Mouse (Mus musculus) cerebellum, adult 11 months (tissue): ENCODE measurements around the gene AL732309.1.

Source experiments
- DNase-seq: peaks from one replicate; pipeline ENCODE4 v3.0.0; 2022

Gene AL732309.1

GRCm38 (mm10) chr2:25246183-25247072 lies at the start of gene AL732309.1:
Gene AL732309.1, minus strand, starts transcription at chr2:25246863.
- DNase-seq: no peak

GRCm38 (mm10) chr2:25293706-25294105 lies 47.0 kb upstream of the AL732309.1 start:
- no peak for DNase-seq

- DNase-seq: peak; percentile 78
Measured at GRCm38 (mm10) chr2:25292856-25293255, 46.2 kb upstream of the AL732309.1 start.

GRCm38 (mm10) chr2:25292054-25292544 lies 45.4 kb upstream of the AL732309.1 start:
- no peak for DNase-seq

- DNase-seq: peak; percentile 51
Measured at GRCm38 (mm10) chr2:25291184-25292053, 44.8 kb upstream of the AL732309.1 start.

GRCm38 (mm10) chr2:25290816-25291130 lies 44.1 kb upstream of the AL732309.1 start:
- peak; percentile 72 for DNase-seq

GRCm38 (mm10) chr2:25290101-25290815 lies 43.6 kb upstream of the AL732309.1 start:
- DNase-seq: peak; percentile 73

- DNase-seq: peak; percentile 79
Measured at GRCm38 (mm10) chr2:25289651-25290050, 43.0 kb upstream of the AL732309.1 start, which contains the start of gene Lrrc26. Gene Lrrc26, plus strand, starts transcription at chr2:25289915.

- no peak for DNase-seq
Measured at GRCm38 (mm10) chr2:25288734-25289345, 42.2 kb upstream of the AL732309.1 start.

- no peak for DNase-seq
Measured at GRCm38 (mm10) chr2:25287927-25288649, 41.4 kb upstream of the AL732309.1 start, which contains the start of gene Tmem210. Gene Tmem210, plus strand, starts transcription at chr2:25288145.

- DNase-seq: peak; percentile 44
Measured at GRCm38 (mm10) chr2:25286837-25287636, 40.4 kb upstream of the AL732309.1 start.

GRCm38 (mm10) chr2:25286314-25286713 lies 39.7 kb upstream of the AL732309.1 start:
- no peak for DNase-seq

- no peak for DNase-seq
Measured at GRCm38 (mm10) chr2:25285551-25285950, 38.9 kb upstream of the AL732309.1 start.

- peak; percentile 81 for DNase-seq
Measured at GRCm38 (mm10) chr2:25278928-25279882, 32.5 kb upstream of the AL732309.1 start.

GRCm38 (mm10) chr2:25273010-25273409 lies 26.3 kb upstream of the AL732309.1 start:
- DNase-seq: peak; percentile 21

- DNase-seq: no peak
Measured at GRCm38 (mm10) chr2:25272515-25272914, 25.9 kb upstream of the AL732309.1 start.

- peak; percentile 96 for DNase-seq
Measured at GRCm38 (mm10) chr2:25271827-25272511, 25.3 kb upstream of the AL732309.1 start, which contains the start of the genes Ssna1 and Anapc2. Gene Ssna1, minus strand, starts transcription at chr2:25272438. Gene Anapc2, plus strand, starts transcription at chr2:25272478.

GRCm38 (mm10) chr2:25267746-25268309 lies 21.2 kb upstream of the AL732309.1 start:
- DNase-seq: no peak
